Mouse (Mus musculus) embryonic facial prominence, embryonic 15.5 days (tissue): Measurements from ENCODE around the gene Fam243. TPM values are rescaled to one million over a fixed set of nuclear protein-coding genes. Genes with fewer than 3 reads are reported as not detected.

Experiments used
- ATAC-seq: fragments of 200-750 bp; cut with Nextera tagmentation; 2 replicates; pipeline ENCODE4 v1.8.0; 2017; ENCODE audit warnings: low read depth, moderate TSS enrichment; ENCODE audit not compliant: insufficient number of reproducible peaks, low FRiP score, low TSS enrichment
- H3K27ac ChIP-seq: fragments of 300-500 bp; sonication (generic); replicated peaks from 2 replicates; pipeline ENCODE4 v1.5.1; 2015; ENCODE audit warnings: mild to moderate bottlenecking, inconsistent platforms
- H3K27me3 ChIP-seq: fragments of 300-500 bp; sonication (generic); 2 replicates; pipeline ENCODE4 v1.6.1; 2015; ENCODE audit warnings: inconsistent platforms
- H3K36me3 ChIP-seq: fragments of 300-500 bp; sonication (generic); 2 replicates; pipeline ENCODE4 v1.6.1; 2015; ENCODE audit warnings: mild to moderate bottlenecking, inconsistent platforms
- H3K4me1 ChIP-seq: fragments of 300-500 bp; sonication (generic); 2 replicates; pipeline ENCODE4 v1.6.1; 2015; ENCODE audit warnings: inconsistent platforms
- H3K4me2 ChIP-seq: fragments of 300-500 bp; sonication (generic); replicated peaks from 2 replicates; pipeline ENCODE4 v1.6.1; 2015; ENCODE audit warnings: mild to moderate bottlenecking, inconsistent platforms
- H3K4me3 ChIP-seq: fragments of 300-500 bp; sonication (generic); replicated peaks from 2 replicates; pipeline ENCODE4 v1.5.1; 2015; ENCODE audit warnings: mild to moderate bottlenecking, inconsistent platforms
- H3K9ac ChIP-seq: fragments of 300-500 bp; sonication (generic); 2 replicates; pipeline ENCODE4 v1.6.1; 2015; ENCODE audit warnings: inconsistent platforms
- H3K9me3 ChIP-seq: fragments of 300-500 bp; sonication (generic); replicated peaks from 2 replicates; pipeline ENCODE4 v1.6.1; 2016; ENCODE audit warnings: inconsistent platforms
- WGBS: fragments of 180-500 bp; shearing (Covaris S2); methylation state at CpG from one replicate; pipeline ENCODE4 v1.1.7; 2015; 5-methylcytosine and 5-hydroxymethylcytosine counted together
- polyA plus RNA-seq: library from polyadenylated mRNA; unstranded; fragments of >200 nt; fragmentation: Nextera tagmentation; extraction: Ambion mirVana; gene quantifications from 2 replicates; pipeline ENCODE4 v1.2.1, GENCODE M21; 2015

Fam243 gene
- polyA plus RNA-seq, 1 experiment from 2014 or later, result not detected

DNA sequence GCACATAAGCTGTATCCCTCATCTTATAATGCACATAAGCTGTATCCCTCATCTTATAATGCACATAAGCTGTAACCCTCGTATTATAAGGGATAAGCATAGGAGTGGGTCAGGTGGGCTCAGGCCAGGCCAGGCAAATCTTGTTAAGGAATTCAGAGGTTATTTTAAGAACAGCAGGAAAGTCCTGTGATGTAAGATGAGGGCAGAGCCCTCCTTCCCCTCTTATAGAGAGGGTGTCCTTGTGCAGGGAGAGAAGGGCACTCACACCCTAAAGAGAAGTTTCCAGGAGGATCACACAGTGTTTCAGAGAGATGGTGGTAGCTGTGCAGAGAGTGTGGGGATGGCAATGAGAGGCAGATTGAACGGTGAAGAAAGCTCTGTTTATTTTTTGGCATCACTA lies 25.9 kb downstream of the Fam243 start:
- Histone ChIP-seq H3K4me2 (no peak overlapping the region), H3K4me3 (no peak overlapping the region), H3K27ac (no peak overlapping the region), H3K36me3 (no peaks in the 10 kb centered on the region), H3K4me1 (no peaks in the 10 kb centered on the region), H3K27me3 (no peaks in the 10 kb centered on the region; the same call in 1 of the 2 replicates), H3K9ac (no peak overlapping the region), H3K9me3 (no peaks in the 10 kb centered on the region)
- 79% methylated on average over 2 of the region's 2 CpGs for WGBS
- ATAC-seq, result no peak

DNA sequence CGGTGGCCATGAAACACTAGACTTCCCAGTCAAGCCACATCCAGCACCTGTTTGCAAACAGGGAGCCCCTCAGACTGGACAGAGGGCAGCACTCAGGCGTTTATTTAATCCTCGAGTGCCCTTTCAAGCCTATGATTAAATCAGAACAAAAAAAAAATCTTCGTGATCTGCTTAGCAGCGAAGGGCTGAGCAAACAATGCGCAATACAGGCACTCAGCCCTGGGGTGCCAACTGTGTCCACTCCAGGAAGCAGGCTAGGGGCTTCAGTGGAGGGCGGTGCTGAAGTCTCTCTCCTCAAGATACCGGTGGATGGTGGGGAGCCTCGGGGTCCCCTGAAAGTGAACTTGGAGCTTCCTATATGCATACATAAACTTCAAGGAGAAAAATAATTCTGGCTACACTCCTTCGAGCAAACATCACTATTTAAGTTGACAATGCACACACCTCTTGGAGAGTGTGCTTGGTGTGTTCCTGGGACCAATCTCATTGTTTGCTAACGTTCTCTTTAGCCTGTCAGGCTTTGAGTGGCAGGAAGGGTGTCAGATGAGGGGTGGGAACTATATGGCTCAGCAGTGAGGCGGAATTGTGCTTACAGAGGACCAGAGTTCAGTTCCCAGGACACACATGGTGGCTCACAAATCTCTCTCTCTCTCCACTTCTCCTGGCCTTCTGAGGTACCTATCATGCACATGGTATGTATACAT lies 26.8 kb downstream of the Fam243 start:
- Histone ChIP-seq H3K4me2 (no peak overlapping the region), H3K27ac (no peak overlapping the region), H3K4me1 (no peaks in the 10 kb centered on the region), H3K27me3 (no peaks in the 10 kb centered on the region; the same call in 1 of the 2 replicates), H3K9me3 (no peaks in the 10 kb centered on the region), H3K36me3 (no peaks in the 10 kb centered on the region), H3K4me3 (no peak overlapping the region), H3K9ac (no peak overlapping the region)
- no peak for ATAC-seq
- 56% methylated on average over 12 of the region's 12 CpGs for WGBS

DNA sequence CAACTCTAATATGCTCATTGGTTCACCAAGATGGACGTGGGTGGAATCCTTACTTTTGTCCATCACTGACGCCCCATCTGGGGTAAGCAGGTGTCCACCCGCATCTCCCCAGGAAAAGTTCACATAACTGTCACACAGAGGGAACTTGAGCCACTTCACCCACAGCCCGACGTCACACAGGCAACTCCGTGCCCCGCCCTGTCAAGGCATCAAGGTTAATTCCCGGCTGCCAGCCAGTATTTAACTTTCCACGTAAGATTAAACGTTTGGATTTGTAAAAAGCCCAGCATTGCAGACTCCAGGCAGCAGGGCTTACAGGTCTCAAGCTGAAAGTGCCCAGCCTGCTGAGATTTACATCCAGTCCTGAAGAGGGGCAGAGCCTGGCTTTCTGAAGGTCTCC lies 29.1 kb downstream of the Fam243 start, which contains the start of gene Kcne2:
TSS of gene Kcne2 (plus strand) at position 289 of the 400 bp plus-strand sequence.
- Histone ChIP-seq H3K36me3 (no peaks in the 10 kb centered on the region), H3K9ac (no peak within 1 kb of the TSS), H3K9me3 (no peaks in the 10 kb centered on the region), H3K27ac (no peak within 1 kb of the TSS), H3K4me2 (no peak within 1 kb of the TSS), H3K27me3 (no peaks in the 10 kb centered on the region; the same call in 1 of the 2 replicates), H3K4me1 (no peaks in the 10 kb centered on the region), H3K4me3 (no peak within 1 kb of the TSS)
- no peak for ATAC-seq
- 48% methylated on average over 10 of the region's 10 CpGs for WGBS

DNA sequence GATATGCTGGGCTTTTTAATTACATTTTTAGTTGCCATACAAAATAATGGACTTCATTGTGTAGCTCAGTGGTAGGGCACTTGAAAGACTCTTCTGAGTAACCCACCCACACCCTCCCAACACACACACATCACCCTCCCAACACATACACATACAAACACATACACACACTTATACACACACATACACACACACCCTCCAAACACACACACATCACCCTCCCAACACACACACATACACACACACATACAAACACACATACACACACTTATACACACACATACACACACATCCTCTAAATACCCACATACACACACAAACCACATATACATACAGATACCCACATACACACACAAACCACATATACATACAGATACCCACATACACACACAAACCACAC lies 31.2 kb downstream of the Fam243 start:
- Histone ChIP-seq H3K4me1 (0 out of 2 replicates have a peak, but pooled peaks cover 2% of the 10 kb centered on the region), H3K27ac (no peak overlapping the region), H3K36me3 (no peaks in the 10 kb centered on the region), H3K4me3 (no peak overlapping the region), H3K4me2 (no peak overlapping the region), H3K27me3 (no peaks in the 10 kb centered on the region; the same call in 1 of the 2 replicates), H3K9ac (no peak overlapping the region), H3K9me3 (no peaks in the 10 kb centered on the region)
- ATAC-seq, result no peak

DNA sequence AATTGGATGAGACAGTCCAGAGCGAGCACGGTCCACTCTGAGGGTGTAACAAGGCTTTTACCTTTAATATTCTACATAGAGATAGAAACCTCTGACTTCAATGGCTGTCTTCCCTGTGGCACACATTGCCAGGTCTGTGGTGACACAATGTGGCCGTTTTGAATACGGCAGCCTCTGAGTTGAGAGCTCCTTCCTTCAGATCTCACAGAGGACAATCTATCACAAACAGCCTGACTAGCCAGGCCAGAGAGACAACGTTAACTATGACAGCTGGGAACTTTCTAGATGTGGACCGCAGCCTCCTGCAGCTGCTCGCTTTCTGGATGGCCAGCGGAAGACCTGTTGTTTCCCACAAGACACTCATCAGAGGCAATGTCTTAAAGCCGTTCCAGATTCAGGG lies 32.5 kb downstream of the Fam243 start:
- 84% methylated on average over 9 of the region's 9 CpGs for WGBS

DNA sequence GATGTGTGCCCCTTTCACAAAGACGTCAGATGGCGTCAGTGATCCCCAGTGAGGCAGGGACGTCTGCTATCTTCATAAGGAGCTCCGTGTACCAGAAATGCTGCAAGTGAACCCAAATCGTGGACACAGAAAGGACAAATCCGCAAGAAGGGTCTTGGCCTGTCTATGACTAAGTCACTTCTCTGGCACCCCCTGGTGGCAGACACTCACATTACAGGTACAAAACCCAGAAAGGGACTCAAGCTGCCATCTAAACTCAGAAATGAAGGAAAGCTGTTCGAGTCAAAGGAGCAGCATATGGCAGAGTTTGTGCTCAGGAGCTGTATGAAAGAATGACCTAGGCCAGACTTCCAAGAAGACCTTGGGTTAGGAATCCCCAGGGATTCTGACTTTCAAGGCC lies 34.6 kb downstream of the Fam243 start:
- Histone ChIP-seq H3K27me3 (no peaks in the 10 kb centered on the region; the same call in 1 of the 2 replicates), H3K36me3 (no peaks in the 10 kb centered on the region), H3K4me3 (no peak overlapping the region), H3K4me2 (no peak overlapping the region), H3K9me3 (no peaks in the 10 kb centered on the region), H3K27ac (no peak overlapping the region), H3K9ac (no peak overlapping the region), H3K4me1 (peaks cover 4% of the 10 kb centered on the region; the same call in 1 of the 2 replicates)
- WGBS, result 9% methylated on average over 7 of the region's 7 CpGs
- ATAC-seq, result no peak

More for the DNA sequence above, 32.5 kb downstream of the Fam243 start:
- Histone ChIP-seq H3K27me3 (no peaks in the 10 kb centered on the region; the same call in 1 of the 2 replicates), H3K4me3 (no peak overlapping the region), H3K9ac (no peak overlapping the region), H3K4me1 (0 out of 2 replicates have a peak, but pooled peaks cover 4% of the 10 kb centered on the region), H3K9me3 (no peaks in the 10 kb centered on the region), H3K4me2 (no peak overlapping the region), H3K36me3 (no peaks in the 10 kb centered on the region), H3K27ac (no peak overlapping the region)
- no peak for ATAC-seq

DNA sequence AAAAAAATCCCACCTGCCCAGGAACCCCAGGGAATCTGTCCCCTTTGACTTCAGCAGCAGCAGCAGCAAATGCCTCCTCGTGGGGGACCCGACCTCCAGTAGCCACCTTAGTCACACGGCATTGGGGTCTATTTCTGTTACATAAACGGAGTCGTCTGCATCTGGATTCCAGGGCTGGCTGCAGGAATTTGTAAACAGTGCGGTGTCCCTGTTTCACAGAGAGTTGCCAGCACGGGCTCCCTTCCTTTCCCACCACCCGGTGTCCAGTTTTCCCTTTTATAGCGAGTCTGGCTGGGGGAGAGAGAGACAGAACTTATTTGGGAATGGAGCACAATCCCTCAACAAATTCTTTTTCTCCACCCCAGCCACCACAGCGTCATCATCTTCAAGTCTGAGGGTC lies 36.2 kb downstream of the Fam243 start:
- no peaks in the 10 kb centered on the region for H3K9me3 ChIP-seq
- H3K9ac ChIP-seq, result no peak overlapping the region
- H3K4me1 ChIP-seq, result peaks cover 4% of the 10 kb centered on the region; the same call in 1 of the 2 replicates
- H3K27me3 ChIP-seq, result no peaks in the 10 kb centered on the region
- H3K4me3 ChIP-seq, result no peak overlapping the region
- no peak for ATAC-seq
- no peak overlapping the region for H3K27ac ChIP-seq
- 31% methylated on average over 10 of the region's 10 CpGs for WGBS
- H3K4me2 ChIP-seq, result no peak overlapping the region
- no peaks in the 10 kb centered on the region for H3K36me3 ChIP-seq

DNA sequence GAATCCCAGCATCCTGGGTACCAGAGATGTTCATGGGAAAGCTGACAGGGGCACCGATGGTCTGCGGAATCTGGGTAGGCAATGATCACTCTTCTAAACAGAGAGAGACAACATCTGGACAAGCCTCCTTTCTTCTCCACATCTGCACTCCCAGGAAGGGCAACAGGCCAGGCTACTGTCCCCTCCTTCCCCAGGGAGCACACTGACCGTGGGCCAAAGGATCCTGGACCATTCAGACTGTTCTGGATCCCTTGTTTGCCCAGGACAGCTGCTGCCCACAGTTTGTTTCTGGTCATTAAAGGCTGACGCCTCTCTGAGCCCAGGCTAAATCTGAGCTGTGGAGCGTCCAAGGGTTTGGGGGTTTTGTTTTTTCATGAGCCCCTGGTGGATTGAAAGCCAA lies 38.6 kb downstream of the Fam243 start:
- ATAC-seq, result no peak
- H3K9ac ChIP-seq, result no peak overlapping the region
- H3K36me3 ChIP-seq, result no peaks in the 10 kb centered on the region
- H3K4me2 ChIP-seq, result no peak overlapping the region
- 64% methylated on average over 5 of the region's 5 CpGs for WGBS
- no peak overlapping the region for H3K4me3 ChIP-seq
- H3K4me1 ChIP-seq, result peaks cover 4% of the 10 kb centered on the region; the same call in 1 of the 2 replicates
- H3K9me3 ChIP-seq, result no peaks in the 10 kb centered on the region
- H3K27me3 ChIP-seq, result no peaks in the 10 kb centered on the region
- no peak overlapping the region for H3K27ac ChIP-seq

DNA sequence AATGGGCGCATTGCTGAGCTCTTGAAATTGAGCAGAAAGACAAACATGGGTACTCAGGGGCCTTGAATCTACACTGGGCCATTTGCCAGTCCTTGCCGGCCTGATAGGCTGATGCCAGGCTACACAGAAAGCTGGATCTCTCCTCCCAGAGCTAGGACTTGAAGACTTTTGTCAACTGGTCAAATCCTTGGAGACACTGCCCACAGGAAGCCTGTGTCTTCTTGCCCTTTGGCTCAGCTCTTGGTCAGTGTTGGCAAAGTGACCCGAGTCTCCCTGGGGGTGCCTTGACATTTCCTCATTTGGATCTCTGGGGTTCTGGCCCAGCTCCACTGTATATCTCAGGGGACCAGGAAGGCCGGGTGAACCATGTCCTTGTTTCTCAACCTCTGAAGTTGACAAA lies 45.7 kb downstream of the Fam243 start:
- no peaks in the 10 kb centered on the region for H3K4me1 ChIP-seq
- no peak for ATAC-seq
- H3K4me2 ChIP-seq, result no peak overlapping the region
- H3K27me3 ChIP-seq, result no peaks in the 10 kb centered on the region
- no peak overlapping the region for H3K9ac ChIP-seq
- no peak overlapping the region for H3K27ac ChIP-seq
- no peak overlapping the region for H3K4me3 ChIP-seq
- WGBS, result 71% methylated on average over 4 of the region's 4 CpGs
- H3K9me3 ChIP-seq, result no peaks in the 10 kb centered on the region
- H3K36me3 ChIP-seq, result no peaks in the 10 kb centered on the region

DNA sequence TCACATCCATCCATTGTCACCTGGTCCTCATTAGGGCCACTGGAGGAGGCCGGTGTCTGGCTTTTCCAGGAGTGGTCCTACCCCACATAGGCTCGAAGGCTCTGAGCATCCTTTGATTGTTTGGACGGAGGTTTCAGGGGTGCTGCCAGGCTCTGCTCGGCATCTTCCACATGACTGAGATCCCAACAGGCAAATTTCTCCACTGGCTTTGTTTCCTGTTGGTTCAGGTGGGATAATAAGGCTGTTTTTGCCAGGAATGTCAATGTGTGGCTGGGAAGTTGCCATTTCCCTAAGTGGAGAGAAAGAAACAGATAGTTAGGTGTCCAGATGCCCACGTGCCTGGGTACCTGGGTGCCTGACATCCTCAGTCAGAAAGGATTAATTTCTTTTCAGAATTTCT lies 46.7 kb downstream of the Fam243 start:
- ATAC-seq, result no peak
- H3K36me3 ChIP-seq, result no peaks in the 10 kb centered on the region
- H3K9me3 ChIP-seq, result no peaks in the 10 kb centered on the region
- H3K4me1 ChIP-seq, result no peaks in the 10 kb centered on the region
- WGBS, result 59% methylated on average over 5 of the region's 5 CpGs
- H3K27me3 ChIP-seq, result no peaks in the 10 kb centered on the region
- no peak overlapping the region for H3K9ac ChIP-seq
- no peak overlapping the region for H3K27ac ChIP-seq
- no peak overlapping the region for H3K4me2 ChIP-seq
- H3K4me3 ChIP-seq, result no peak overlapping the region
